Mouse (Mus musculus): ENCODE measurements at regions not wholly inside any gene's neighbourhood (a gene's known extent, or its start where the extent isn't known, plus 50 kb on each side); places are given as distances from the start of the nearest gene placed in this dataset.

DNA sequence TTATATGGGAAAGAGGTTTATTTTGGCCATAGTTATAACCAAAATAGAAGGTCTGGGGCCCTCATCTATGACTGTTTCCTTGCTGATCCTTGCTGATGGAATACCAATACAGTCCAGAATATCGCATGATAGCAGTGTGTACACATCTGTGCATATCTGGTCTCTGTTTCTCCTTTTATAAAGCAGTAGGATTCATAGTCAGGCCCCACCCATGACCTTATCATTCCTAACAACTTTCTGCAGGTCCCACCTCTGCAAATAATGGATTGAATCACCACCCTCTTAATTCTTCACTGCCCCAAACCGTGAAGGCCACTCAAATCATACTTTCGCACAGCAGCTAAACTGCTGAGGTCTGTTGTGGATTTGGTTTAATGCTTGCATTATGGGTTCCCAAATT lies 186.5 kb downstream of the Fam43a start:
- H3K4me1 ChIP-seq (replicated peaks; ENCODE audit: low read depth, low read length) = peaks cover 27% of the 10 kb centered on the region
- peaks cover 7% of the 10 kb centered on the region; the same call in 1 of the 2 replicates for H3K27me3 ChIP-seq (ENCODE audit: insufficient read depth, low read length)
- no peak for TF ChIP-seq NANOG (IDR thresholded peaks at IDR 0.05; ENCODE audit: borderline replicate concordance, low read length)
- no peak for TF ChIP-seq POU5F1 (IDR thresholded peaks at IDR 0.05; ENCODE audit: borderline replicate concordance, low read length)
- TF ChIP-seq CTCF (conservative IDR thresholded peaks at IDR 0.05; ENCODE audit: low read length) = no peak
- H3K9me3 ChIP-seq (ENCODE audit: low read length) = no peaks in the 10 kb centered on the region
- no peak overlapping the region for H3K4me3 ChIP-seq (replicated peaks; ENCODE audit: low read length)
- H3K36me3 ChIP-seq (ENCODE audit: insufficient read depth, low read length) = no peaks in the 10 kb centered on the region

DNA sequence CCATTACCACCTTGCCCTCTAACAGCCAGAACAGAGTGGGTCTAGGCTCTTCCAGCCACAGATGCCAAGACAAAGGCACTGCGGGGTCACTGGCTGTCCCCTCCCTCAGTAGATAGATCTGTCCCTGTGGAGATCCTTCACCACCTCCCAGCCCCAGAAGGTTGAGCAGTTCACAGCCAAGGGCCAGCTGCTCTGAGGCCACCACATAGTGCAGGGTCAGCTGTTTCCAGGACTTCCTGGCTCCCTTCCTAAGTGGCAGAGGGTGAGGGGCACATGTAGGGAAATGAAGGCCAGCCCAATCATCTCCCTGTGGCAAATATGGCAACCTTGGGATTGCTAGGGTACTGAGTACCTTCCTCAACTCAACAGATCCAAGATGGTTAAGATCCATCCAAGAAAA lies 187.8 kb downstream of the Fam43a start:
- no peaks in the 10 kb centered on the region for H3K9me3 ChIP-seq (ENCODE audit: low read length)
- H3K4me1 ChIP-seq (replicated peaks; ENCODE audit: low read depth, low read length) = peaks cover 31% of the 10 kb centered on the region
- H3K4me3 ChIP-seq (replicated peaks; ENCODE audit: low read length) = no peak overlapping the region
- H3K27me3 ChIP-seq (ENCODE audit: insufficient read depth, low read length) = peaks cover 7% of the 10 kb centered on the region; the same call in 1 of the 2 replicates
- H3K36me3 ChIP-seq (ENCODE audit: insufficient read depth, low read length) = no peaks in the 10 kb centered on the region
- TF ChIP-seq POU5F1 (IDR thresholded peaks at IDR 0.05; ENCODE audit: borderline replicate concordance, low read length) (no peak), CTCF (conservative IDR thresholded peaks at IDR 0.05; ENCODE audit: low read length) (no peak), NANOG (IDR thresholded peaks at IDR 0.05; ENCODE audit: borderline replicate concordance, low read length) (no peak)

DNA sequence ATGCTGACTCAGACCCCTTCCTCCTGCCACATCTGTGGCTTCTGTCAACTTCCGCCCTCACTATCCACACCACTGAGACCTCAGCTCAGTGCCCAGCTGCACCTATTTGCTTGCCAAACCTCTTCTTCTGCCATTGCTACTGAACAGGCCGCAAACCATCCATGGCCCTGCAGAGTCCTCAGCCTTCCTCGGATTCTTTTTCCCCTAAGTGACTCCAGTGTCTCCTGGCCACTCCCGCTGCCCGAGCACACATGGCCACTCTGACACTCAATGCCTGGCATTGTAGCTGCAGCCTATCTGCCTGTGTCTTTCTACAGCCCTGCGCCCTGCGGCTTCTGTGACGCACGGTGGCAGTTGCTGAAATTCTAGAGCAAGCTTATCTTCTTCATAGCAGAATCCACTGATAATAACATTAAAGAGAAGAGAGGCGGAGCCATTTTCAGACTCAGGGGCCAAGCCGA lies 188.8 kb downstream of the Fam43a start:
- peaks cover 7% of the 10 kb centered on the region; the same call in 1 of the 2 replicates for H3K27me3 ChIP-seq (ENCODE audit: insufficient read depth, low read length)
- H3K4me1 ChIP-seq (replicated peaks; ENCODE audit: low read depth, low read length) = peaks cover 31% of the 10 kb centered on the region
- TF ChIP-seq NANOG (IDR thresholded peaks at IDR 0.05; ENCODE audit: borderline replicate concordance, low read length) (no peak), CTCF (conservative IDR thresholded peaks at IDR 0.05; ENCODE audit: low read length) (no peak), POU5F1 (IDR thresholded peaks at IDR 0.05; ENCODE audit: borderline replicate concordance, low read length) (no peak)
- no peaks in the 10 kb centered on the region for H3K9me3 ChIP-seq (ENCODE audit: low read length)
- peak overlapping the region; percentile 21; the same call in 1 of the 2 replicates for H3K4me3 ChIP-seq (replicated peaks; ENCODE audit: low read length)
- no peaks in the 10 kb centered on the region for H3K36me3 ChIP-seq (ENCODE audit: insufficient read depth, low read length)

DNA sequence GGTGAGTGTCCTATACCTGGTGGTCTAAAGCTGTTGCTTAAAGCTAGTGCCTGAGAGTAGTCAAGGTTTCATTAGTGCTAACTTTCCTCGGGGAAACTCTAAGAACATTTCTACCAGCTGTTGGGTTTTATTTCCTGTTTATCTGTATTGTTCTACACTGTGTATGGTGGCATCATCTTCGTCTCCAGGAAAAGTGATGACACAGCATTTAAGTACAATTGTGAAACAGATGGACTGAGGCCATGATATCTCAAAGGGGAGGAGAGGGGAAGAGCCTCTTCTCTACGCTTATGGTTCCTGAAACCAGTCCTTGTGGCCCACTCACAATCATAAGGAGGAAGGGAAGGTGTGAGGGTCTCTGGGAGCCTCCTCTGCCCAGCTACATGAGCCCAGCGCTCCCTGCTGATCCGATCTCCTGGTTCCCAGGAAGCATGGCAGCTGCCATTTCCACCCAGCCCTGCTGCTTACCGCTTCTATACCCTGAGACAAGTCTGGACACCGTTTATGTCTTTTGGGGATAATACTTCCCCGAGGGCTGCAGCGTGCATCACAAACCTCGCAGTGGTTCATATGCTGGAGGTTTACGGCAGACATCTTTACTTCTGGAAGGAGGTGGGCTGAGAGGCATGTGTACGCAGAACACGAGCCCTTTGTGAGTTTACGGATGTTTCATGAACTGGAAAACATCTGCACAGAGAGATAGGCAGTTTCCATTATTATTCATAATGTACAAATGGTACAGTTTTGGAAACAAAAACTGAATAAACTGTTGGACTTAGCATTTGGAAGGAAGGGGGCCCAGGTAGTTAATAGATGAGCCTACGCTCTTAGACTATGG lies 189.6 kb downstream of the Fam43a start:
- Histone ChIP-seq H3K27me3 (ENCODE audit: insufficient read depth, low read length) (peaks cover 7% of the 10 kb centered on the region; the same call in 1 of the 2 replicates), H3K4me1 (replicated peaks; ENCODE audit: low read depth, low read length) (peaks cover 31% of the 10 kb centered on the region), H3K4me3 (replicated peaks; ENCODE audit: low read length) (no peak overlapping the region), H3K9me3 (ENCODE audit: low read length) (no peaks in the 10 kb centered on the region), H3K36me3 (ENCODE audit: insufficient read depth, low read length) (no peaks in the 10 kb centered on the region)
- TF ChIP-seq CTCF (conservative IDR thresholded peaks at IDR 0.05; ENCODE audit: low read length) (no peak), NANOG (IDR thresholded peaks at IDR 0.05; ENCODE audit: borderline replicate concordance, low read length) (no peak), POU5F1 (IDR thresholded peaks at IDR 0.05; ENCODE audit: borderline replicate concordance, low read length) (no peak)

DNA sequence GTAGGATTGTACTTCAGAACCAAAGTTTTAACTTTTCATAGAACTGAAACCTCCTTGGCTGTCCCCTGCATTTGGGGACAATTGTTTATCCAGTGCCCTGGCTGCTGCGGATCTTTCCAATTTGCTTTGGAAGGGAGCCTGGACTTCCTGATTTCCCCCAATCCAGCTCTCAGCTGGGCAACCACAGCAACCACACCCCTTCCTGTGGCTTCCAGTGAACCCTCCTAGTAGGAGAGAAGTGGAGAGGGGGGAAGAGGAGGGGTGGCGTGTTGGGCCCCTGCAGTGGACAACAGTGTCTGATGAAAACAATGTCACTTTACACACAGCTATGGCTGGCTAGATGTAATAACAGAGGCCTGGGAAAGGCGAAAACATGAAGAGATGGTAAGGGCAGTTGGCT lies 190.5 kb downstream of the Fam43a start:
- Histone ChIP-seq H3K4me1 (replicated peaks; ENCODE audit: low read depth, low read length) (peaks cover 34% of the 10 kb centered on the region), H3K4me3 (replicated peaks; ENCODE audit: low read length) (no peak overlapping the region), H3K9me3 (ENCODE audit: low read length) (no peaks in the 10 kb centered on the region), H3K36me3 (ENCODE audit: insufficient read depth, low read length) (no peaks in the 10 kb centered on the region), H3K27me3 (ENCODE audit: insufficient read depth, low read length) (peaks cover 3% of the 10 kb centered on the region; the same call in 1 of the 2 replicates)
- TF ChIP-seq CTCF (conservative IDR thresholded peaks at IDR 0.05; ENCODE audit: low read length) = no peak
- no peak for TF ChIP-seq NANOG (IDR thresholded peaks at IDR 0.05; ENCODE audit: borderline replicate concordance, low read length)
- no peak for TF ChIP-seq POU5F1 (IDR thresholded peaks at IDR 0.05; ENCODE audit: borderline replicate concordance, low read length)

DNA sequence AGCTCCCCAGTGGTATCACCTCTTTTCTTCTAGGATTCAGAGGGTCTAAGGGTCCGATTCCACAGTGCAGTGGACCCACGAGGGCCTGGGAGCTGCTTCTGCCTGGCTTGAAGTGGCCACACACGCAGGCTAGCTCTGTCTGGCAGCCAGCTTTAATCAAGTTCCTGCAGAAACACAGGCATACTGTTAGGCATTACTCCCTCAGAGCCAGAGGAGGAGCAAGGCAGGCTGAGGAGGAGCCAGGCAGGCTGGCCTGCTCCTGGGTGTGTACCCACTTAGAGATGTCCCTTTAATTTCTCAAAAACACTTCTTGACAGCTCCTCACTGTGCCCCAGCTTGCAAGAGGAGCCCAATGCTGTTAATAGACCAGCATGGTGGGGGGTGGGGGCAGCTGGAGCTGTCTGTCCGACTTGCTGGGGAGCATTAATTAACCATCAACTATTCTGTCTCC lies 191.1 kb downstream of the Fam43a start:
- H3K27me3 ChIP-seq (ENCODE audit: insufficient read depth, low read length) = peaks cover 3% of the 10 kb centered on the region; the same call in 1 of the 2 replicates
- no peak overlapping the region for H3K4me3 ChIP-seq (replicated peaks; ENCODE audit: low read length)

DNA sequence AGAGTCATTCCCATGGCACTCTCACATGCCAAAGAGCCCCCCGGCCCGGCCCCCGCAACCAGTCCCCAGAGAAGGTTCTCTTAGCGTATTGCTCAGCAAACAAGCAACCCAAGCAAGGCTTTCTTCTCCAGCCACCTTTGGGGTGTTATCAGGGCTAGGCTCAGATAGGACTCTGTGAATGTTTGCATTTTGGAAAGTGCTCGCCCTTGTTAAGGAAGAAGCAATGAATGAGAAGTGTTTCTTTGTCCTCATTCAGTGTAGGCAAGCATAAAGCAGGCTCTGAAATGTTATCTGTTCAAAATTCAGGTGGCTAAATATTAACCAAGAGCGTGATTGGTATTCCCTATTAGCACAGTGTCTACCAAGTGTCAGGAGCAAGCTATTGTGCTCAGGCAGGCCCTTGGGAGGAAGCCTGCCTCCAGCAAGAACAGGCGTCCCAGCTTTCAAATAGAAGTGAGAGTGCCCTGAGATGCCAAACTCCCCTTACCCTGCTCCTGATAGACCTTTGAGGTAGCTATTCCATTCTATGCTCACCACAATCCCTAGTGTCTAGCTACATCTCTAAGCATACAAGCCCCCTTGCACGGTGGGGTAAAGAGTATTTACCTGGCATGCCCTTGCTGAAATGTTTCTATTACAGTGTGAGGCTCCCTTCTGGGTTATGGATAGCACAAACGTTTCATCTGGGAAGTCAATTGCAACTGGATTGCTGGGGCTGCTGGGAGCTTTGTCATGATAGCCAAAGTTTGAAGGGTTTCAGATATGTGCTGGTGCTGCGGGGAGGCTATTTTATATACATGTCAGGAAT lies 191.7 kb downstream of the Fam43a start:
- no peak overlapping the region for H3K4me3 ChIP-seq (replicated peaks; ENCODE audit: low read length)
- H3K27me3 ChIP-seq (ENCODE audit: insufficient read depth, low read length) = peaks cover 3% of the 10 kb centered on the region; the same call in 1 of the 2 replicates
- no peaks in the 10 kb centered on the region for H3K36me3 ChIP-seq (ENCODE audit: insufficient read depth, low read length)
- no peaks in the 10 kb centered on the region for H3K9me3 ChIP-seq (ENCODE audit: low read length)
- H3K4me1 ChIP-seq (replicated peaks; ENCODE audit: low read depth, low read length) = peaks cover 34% of the 10 kb centered on the region
- no peak for TF ChIP-seq POU5F1 (IDR thresholded peaks at IDR 0.05; ENCODE audit: borderline replicate concordance, low read length)
- no peak for TF ChIP-seq NANOG (IDR thresholded peaks at IDR 0.05; ENCODE audit: borderline replicate concordance, low read length)
- TF ChIP-seq CTCF (conservative IDR thresholded peaks at IDR 0.05; ENCODE audit: low read length) = no peak

More for the DNA sequence above, 191.1 kb downstream of the Fam43a start:
- peaks cover 34% of the 10 kb centered on the region for H3K4me1 ChIP-seq (replicated peaks; ENCODE audit: low read depth, low read length)
- no peaks in the 10 kb centered on the region for H3K36me3 ChIP-seq (ENCODE audit: insufficient read depth, low read length)
- no peaks in the 10 kb centered on the region for H3K9me3 ChIP-seq (ENCODE audit: low read length)
- TF ChIP-seq NANOG (IDR thresholded peaks at IDR 0.05; ENCODE audit: borderline replicate concordance, low read length) = no peak

DNA sequence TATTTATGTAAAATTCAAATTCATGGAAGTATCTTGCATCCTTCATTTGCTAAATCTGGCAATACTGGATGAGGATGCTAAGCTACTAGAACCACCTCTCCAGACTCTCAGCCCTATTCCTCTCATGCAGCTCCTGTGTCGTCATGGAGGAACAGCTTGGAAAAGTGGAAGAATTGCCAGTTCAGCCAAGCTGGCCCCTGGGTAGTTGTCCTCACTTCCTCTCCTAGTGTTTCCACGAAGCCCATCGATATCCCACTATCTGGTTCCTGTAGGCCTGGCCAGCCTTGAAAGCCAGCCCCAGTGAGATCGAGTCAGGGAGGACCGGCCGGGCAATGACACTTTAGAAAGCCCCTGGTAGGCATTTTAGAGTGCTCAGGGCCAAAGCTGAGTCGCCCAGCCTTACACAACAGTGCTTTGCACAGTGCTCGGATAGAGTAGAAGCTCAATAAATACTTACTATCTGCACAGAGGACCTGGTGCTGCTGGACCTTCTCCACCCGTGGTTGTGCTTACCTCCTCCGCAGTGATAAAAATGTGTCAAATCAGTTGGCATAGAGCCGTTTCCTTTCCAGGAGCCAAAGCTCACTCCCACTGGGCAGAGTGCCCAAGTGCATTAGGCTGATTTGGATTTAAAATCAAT lies 193.3 kb downstream of the Fam43a start:
- no peak overlapping the region for H3K4me3 ChIP-seq (replicated peaks; ENCODE audit: low read length)
- no peaks in the 10 kb centered on the region for H3K36me3 ChIP-seq (ENCODE audit: insufficient read depth, low read length)
- peaks cover 35% of the 10 kb centered on the region for H3K4me1 ChIP-seq (replicated peaks; ENCODE audit: low read depth, low read length)
- no peak for TF ChIP-seq CTCF (conservative IDR thresholded peaks at IDR 0.05; ENCODE audit: low read length)
- no peak for TF ChIP-seq POU5F1 (IDR thresholded peaks at IDR 0.05; ENCODE audit: borderline replicate concordance, low read length)
- TF ChIP-seq NANOG (IDR thresholded peaks at IDR 0.05; ENCODE audit: borderline replicate concordance, low read length) = no peak
- H3K9me3 ChIP-seq (ENCODE audit: low read length) = no peaks in the 10 kb centered on the region
- H3K27me3 ChIP-seq (ENCODE audit: insufficient read depth, low read length) = no peaks in the 10 kb centered on the region
